Mouse (Mus musculus) heart, embryonic 12.5 days (tissue): Measurements from ENCODE around the gene Hist2h2aa1. TPM values are rescaled to one million over a fixed set of nuclear protein-coding genes. Genes with fewer than 3 reads are reported as not detected.
"Not testable (repeated sequence)": the region's sequence is repeated elsewhere in the genome, so short reads cannot be mapped to it uniquely, and the experiment has no call there.

Source experiments
- ATAC-seq: fragments of 200-750 bp; cut with Nextera tagmentation; 2 replicates; pipeline ENCODE4 v1.8.0; 2017; ENCODE audit warnings: moderate TSS enrichment, moderate library complexity; ENCODE audit not compliant: insufficient number of reproducible peaks, low FRiP score
- H3K27ac ChIP-seq: fragments of 300-500 bp; sonication (generic); 2 replicates; pipeline ENCODE4 v1.5.1; 2016; ENCODE audit warnings: mild to moderate bottlenecking, moderate library complexity; ENCODE audit not compliant: poor library complexity, severe bottlenecking
- H3K27me3 ChIP-seq: fragments of 300-500 bp; sonication (generic); replicated peaks from 2 replicates; pipeline ENCODE4 v1.6.1; 2016; ENCODE audit warnings: mild to moderate bottlenecking, moderate library complexity
- H3K36me3 ChIP-seq: fragments of 300-500 bp; sonication (generic); 2 replicates; pipeline ENCODE4 v1.6.1; 2016; ENCODE audit warnings: mild to moderate bottlenecking, moderate library complexity
- H3K4me1 ChIP-seq: fragments of 300-500 bp; sonication (generic); replicated peaks from 2 replicates; pipeline ENCODE4 v1.6.1; 2016; ENCODE audit warnings: mild to moderate bottlenecking
- H3K4me2 ChIP-seq: fragments of 300-500 bp; sonication (generic); 2 replicates; pipeline ENCODE4 v1.6.1; 2016; ENCODE audit warnings: mild to moderate bottlenecking, moderate library complexity
- H3K4me3 ChIP-seq: fragments of 300-500 bp; sonication (generic); 2 replicates; pipeline ENCODE4 v1.5.1; 2016; ENCODE audit warnings: mild to moderate bottlenecking
- H3K9ac ChIP-seq: fragments of 300-500 bp; sonication (generic); 2 replicates; pipeline ENCODE4 v1.6.1; 2016; ENCODE audit warnings: mild to moderate bottlenecking, moderate library complexity
- H3K9me3 ChIP-seq: fragments of 300-500 bp; sonication (generic); replicated peaks from 2 replicates; pipeline ENCODE4 v1.6.1; 2016; ENCODE audit warnings: mild to moderate bottlenecking, moderate library complexity
- WGBS: fragments of 180-500 bp; shearing (Covaris S2); methylation state at CpG from one replicate; pipeline ENCODE4 v1.1.7; 2016; 5-methylcytosine and 5-hydroxymethylcytosine counted together
- polyA plus RNA-seq: library from polyadenylated mRNA; unstranded; fragments of >200 nt; fragmentation: Nextera tagmentation; extraction: Ambion mirVana; gene quantifications from 2 replicates; pipeline ENCODE4 v1.2.1, GENCODE M21; 2016

The Hist2h2aa1 gene
- polyA plus RNA-seq: 6.2 and 12.7 TPM in 2 replicates

DNA sequence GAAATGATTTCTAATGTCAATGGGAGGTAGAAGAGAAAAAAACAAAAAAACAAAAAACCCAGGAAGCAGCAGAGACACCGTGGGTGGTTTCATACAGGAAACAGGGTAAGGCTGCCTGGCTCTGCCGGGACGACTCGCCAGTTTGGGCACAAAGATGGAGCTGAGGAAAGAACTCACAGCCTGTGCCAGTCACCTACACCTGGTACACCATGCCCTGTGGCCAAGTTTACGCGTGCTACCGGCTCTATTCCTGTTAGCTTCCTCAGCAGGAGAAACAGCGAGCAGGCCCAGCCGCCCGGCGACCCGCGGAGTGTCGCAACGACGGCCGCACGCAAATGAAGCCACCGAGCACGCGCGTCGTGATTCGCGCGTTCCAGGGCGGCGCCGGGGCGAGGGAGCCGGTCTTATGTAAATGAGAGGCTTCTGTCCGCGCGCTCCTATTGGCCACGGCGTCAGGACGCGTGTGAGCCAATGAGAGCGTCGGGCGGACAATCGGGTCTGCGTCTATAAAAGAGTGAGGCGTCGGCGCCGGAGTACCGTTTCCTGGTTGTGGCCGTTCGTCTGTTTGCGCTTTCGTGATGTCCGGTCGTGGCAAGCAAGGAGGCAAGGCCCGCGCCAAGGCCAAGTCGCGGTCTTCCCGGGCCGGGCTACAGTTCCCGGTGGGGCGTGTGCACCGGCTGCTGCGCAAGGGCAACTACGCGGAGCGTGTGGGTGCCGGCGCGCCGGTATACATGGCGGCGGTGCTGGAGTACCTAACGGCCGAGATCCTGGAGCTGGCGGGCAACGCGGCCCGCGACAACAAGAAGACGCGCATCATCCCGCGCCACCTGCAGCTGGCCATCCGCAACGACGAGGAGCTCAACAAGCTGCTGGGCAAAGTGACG, at the start of gene Hist2h2aa1:
Hist2h2aa1 (plus strand) TSS at position 495 of the 884 bp plus-strand sequence.
- Histone ChIP-seq H3K4me1 (peaks cover 30% of the 10 kb centered on the region), H3K9ac (peak within 1 kb of the TSS; percentile 88), H3K4me2 (peak within 1 kb of the TSS; percentile 70), H3K27ac (peak within 1 kb of the TSS; percentile 96), H3K4me3 (peak within 1 kb of the TSS; percentile 58)
- H3K27me3 ChIP-seq, H3K36me3 ChIP-seq, H3K9me3 ChIP-seq: not testable (repeated sequence)
- ATAC-seq: peak; percentile 90
- WGBS: under 1% methylated on average over 41 of the region's 88 CpGs

- Histone ChIP-seq H3K4me2 (no peak overlapping the region), H3K27ac (no peak overlapping the region), H3K9me3 (no peaks in the 10 kb centered on the region; the same call in 1 of the 2 replicates), H3K9ac (no peak overlapping the region), H3K4me1 (peaks cover 17% of the 10 kb centered on the region; the same call in 1 of the 2 replicates), H3K36me3 (peaks cover 48% of the 10 kb centered on the region), H3K4me3 (no peak overlapping the region), H3K27me3 (no peaks in the 10 kb centered on the region; the same call in 1 of the 2 replicates)
- WGBS: 88% methylated on average over 11 of the region's 11 CpGs
- no peak for ATAC-seq
Observed at GRCm38 (mm10) chr3:96195616-96196313, 49.5 kb upstream of the Hist2h2aa1 start.

DNA sequence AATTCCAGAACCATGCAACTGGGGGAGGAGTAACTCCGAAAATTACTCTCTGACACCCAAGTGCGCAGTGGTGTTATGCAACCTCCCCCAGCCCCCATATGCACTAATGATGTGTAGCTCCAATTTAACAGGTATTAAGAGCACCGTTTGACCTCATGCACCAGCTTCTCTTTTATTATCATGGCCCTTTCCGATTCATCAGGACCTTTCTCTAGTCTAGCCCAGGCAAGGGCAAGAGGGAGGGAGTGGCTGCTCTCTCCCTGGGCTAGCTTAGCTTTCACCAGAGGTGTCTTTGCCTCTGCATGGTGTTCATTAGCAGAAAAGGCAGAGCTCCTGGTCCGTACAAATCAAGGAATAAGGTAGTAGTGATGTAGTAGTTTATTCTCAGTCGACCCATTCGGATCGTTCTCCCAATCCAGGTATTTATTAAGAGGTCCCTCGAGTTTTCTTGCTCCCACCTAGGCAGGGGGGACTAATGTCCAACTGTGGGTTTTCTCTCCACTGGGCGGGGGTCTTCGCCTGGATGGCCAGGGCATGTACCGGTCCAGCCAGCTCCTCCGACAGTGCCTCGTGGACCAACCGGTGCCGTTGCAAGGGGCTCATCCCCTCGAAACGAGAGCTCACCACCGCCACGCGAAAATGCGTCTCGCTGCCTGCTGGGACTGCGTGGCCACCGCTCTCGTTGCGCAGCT, 48.7 kb upstream of the Hist2h2aa1 start:
- peaks cover 41% of the 10 kb centered on the region for H3K36me3 ChIP-seq
- peak overlapping the region; percentile 88 for H3K9ac ChIP-seq
- H3K27me3 ChIP-seq: no peaks in the 10 kb centered on the region; the same call in 1 of the 2 replicates
- peak overlapping the region; percentile 79 for H3K4me3 ChIP-seq
- H3K27ac ChIP-seq: peak overlapping the region; percentile 89
- ATAC-seq: no peak
- H3K9me3 ChIP-seq: no peaks in the 10 kb centered on the region; the same call in 1 of the 2 replicates
- 21% methylated on average over 27 of the region's 27 CpGs for WGBS
- H3K4me1 ChIP-seq: peaks cover 17% of the 10 kb centered on the region; the same call in 1 of the 2 replicates
- H3K4me2 ChIP-seq: peak overlapping the region; percentile 99

DNA sequence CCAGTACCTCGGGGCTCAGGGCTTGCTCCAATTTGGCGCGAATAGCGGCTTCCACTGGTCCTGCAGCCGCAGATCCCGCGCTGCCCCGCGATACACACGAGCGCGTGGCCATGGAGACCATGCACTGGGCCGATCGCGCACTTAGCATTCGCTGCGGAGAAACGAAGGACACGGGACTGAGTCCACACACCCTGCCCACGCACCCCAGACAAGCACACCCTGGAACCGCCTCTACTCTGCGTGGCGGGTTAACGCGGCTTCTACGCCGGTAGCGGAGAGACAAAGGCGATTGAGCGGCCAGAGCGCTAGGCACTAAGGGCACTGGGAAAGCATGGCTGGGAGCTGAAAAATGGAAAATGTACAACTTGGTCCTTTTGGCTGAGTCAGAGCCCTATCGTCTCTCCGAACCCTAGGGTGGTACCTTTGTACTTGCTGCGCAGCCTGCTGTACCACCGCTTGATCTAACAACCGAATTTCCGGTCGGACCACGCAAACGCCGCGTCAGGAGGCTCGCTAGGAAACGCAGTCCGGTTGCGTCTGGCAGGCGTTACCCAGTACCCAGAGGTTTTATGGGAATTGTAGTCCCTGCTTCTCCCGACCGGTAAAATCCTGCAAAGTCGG, 48.1 kb upstream of the Hist2h2aa1 start:
- peaks cover 17% of the 10 kb centered on the region; the same call in 1 of the 2 replicates for H3K4me1 ChIP-seq
- H3K36me3 ChIP-seq: peaks cover 35% of the 10 kb centered on the region
- H3K4me2 ChIP-seq: peak overlapping the region; percentile 99
- peak overlapping the region; percentile 79 for H3K4me3 ChIP-seq
- ATAC-seq: peak; percentile 91
- no peaks in the 10 kb centered on the region; the same call in 1 of the 2 replicates for H3K9me3 ChIP-seq
- peak overlapping the region; percentile 88 for H3K9ac ChIP-seq
- no peaks in the 10 kb centered on the region; the same call in 1 of the 2 replicates for H3K27me3 ChIP-seq
- WGBS: under 1% methylated on average over 50 of the region's 50 CpGs
- peak overlapping the region; percentile 89 for H3K27ac ChIP-seq

GRCm38 (mm10) chr3:96198181-96198580, 47.1 kb upstream of the Hist2h2aa1 start:
- H3K27me3 ChIP-seq: no peaks in the 10 kb centered on the region; the same call in 1 of the 2 replicates
- no peak overlapping the region; the same call in 1 of the 2 replicates for H3K27ac ChIP-seq
- ATAC-seq: 0 out of 2 replicates have a peak, but pooled peaks have one; percentile 30

GRCm38 (mm10) chr3:96198601-96199251, 46.6 kb upstream of the Hist2h2aa1 start:
- 22% methylated on average over 8 of the region's 8 CpGs for WGBS
- H3K27ac ChIP-seq, ATAC-seq, H3K4me3 ChIP-seq, H3K27me3 ChIP-seq, H3K9me3 ChIP-seq, H3K9ac ChIP-seq: not testable (repeated sequence)
- Histone ChIP-seq H3K4me1 (peaks cover 17% of the 10 kb centered on the region; the same call in 1 of the 2 replicates), H3K36me3 (peaks cover 21% of the 10 kb centered on the region), H3K4me2 (peak overlapping the region; percentile 99; the same call in 1 of the 2 replicates)

More at GRCm38 (mm10) chr3:96198181-96198580, 47.1 kb upstream of the Hist2h2aa1 start:
- peak overlapping the region; percentile 56 for H3K9ac ChIP-seq
- H3K9me3 ChIP-seq: no peaks in the 10 kb centered on the region; the same call in 1 of the 2 replicates
- peak overlapping the region; percentile 79 for H3K4me3 ChIP-seq
- WGBS: 4% methylated on average over 6 of the region's 6 CpGs
- peaks cover 17% of the 10 kb centered on the region; the same call in 1 of the 2 replicates for H3K4me1 ChIP-seq
- H3K4me2 ChIP-seq: peak overlapping the region; percentile 99
- H3K36me3 ChIP-seq: peaks cover 26% of the 10 kb centered on the region

DNA sequence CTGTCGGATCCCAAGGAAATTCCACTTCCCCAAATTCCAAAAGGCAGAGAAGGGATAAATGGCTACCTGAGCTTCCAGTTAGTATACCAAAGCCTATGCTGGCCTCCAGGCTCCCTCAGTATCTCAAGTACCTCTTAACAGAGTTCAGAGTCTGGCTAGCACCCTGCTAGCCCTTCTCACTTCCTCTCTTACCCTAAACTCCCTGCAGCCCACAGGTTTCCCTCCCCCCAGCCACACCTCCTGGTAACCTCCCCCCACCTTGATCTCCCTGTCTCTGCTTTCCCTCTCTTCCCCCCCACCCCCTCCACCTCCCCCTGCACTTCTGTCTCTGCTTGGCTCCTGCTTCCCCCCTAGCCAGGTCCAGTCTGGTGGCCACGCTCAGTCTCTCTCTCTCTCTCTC, 45.6 kb upstream of the Hist2h2aa1 start:
- 37% methylated on average over 2 of the region's 2 CpGs for WGBS
- no peaks in the 10 kb centered on the region; the same call in 1 of the 2 replicates for H3K27me3 ChIP-seq
- peaks cover 11% of the 10 kb centered on the region for H3K36me3 ChIP-seq
- no peak for ATAC-seq
- H3K4me3 ChIP-seq: no peak overlapping the region
- peaks cover 17% of the 10 kb centered on the region; the same call in 1 of the 2 replicates for H3K4me1 ChIP-seq
- H3K27ac ChIP-seq: no peak overlapping the region
- no peak overlapping the region for H3K4me2 ChIP-seq
- no peaks in the 10 kb centered on the region; the same call in 1 of the 2 replicates for H3K9me3 ChIP-seq
- no peak overlapping the region for H3K9ac ChIP-seq

- Histone ChIP-seq H3K4me2 (no peak overlapping the region), H3K36me3 (no peaks in the 10 kb centered on the region), H3K27ac (no peak overlapping the region), H3K4me1 (0 out of 2 replicates have a peak, but pooled peaks cover 4% of the 10 kb centered on the region), H3K27me3 (0 out of 2 replicates have a peak, but pooled peaks cover 6% of the 10 kb centered on the region), H3K4me3 (no peak overlapping the region), H3K9ac (no peak overlapping the region), H3K9me3 (no peaks in the 10 kb centered on the region)
- 73% methylated on average over 3 of the region's 3 CpGs for WGBS
- no peak for ATAC-seq
Observed at GRCm38 (mm10) chr3:96207819-96208218, 37.5 kb upstream of the Hist2h2aa1 start.

GRCm38 (mm10) chr3:96209242-96209641, 36.1 kb upstream of the Hist2h2aa1 start:
- Histone ChIP-seq H3K9me3 (no peaks in the 10 kb centered on the region), H3K4me2 (no peak overlapping the region), H3K4me1 (0 out of 2 replicates have a peak, but pooled peaks cover 4% of the 10 kb centered on the region), H3K4me3 (no peak overlapping the region), H3K27ac (no peak overlapping the region), H3K27me3 (0 out of 2 replicates have a peak, but pooled peaks cover 6% of the 10 kb centered on the region), H3K9ac (no peak overlapping the region), H3K36me3 (no peaks in the 10 kb centered on the region)
- WGBS: 20% methylated on average over 15 of the region's 15 CpGs
- ATAC-seq: no peak
